15 mouse cellular contexts compared by ENCODE assay signal in the genomic region with DNA sequence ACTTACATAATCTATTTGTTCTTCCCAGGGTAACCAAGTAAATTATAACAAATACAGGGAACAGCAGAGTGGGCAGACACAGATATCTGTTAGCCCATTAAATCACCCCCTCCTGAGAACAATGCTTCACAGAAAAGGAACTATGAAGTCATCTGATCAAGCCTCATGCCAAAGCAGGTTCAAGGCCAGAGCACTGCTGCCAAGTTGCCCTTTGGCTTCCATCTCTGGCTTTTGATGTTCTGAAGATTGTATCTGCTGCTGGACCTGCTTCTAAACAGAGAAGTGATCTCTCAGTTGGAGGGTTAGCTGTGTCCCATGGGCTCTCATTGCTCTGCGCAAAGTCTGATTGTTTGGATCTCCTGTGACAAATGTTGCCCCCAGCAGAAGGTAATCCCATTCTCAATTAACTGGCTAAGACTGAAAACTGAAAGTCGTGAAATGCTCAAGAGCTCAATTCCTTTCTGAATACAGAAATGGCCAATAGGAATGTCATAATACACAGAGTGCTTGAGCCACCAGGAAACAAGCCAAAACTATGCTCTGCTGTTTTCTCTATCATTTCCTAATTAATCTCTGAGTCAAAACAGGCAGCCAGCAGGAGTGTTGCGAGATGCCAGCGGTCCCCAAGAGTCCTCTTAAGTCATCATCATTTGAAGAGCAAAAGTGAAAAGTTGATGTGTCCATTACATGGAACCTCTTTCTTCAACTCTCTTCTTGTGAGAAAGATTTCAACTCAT.
DNase-seq lines count a peak whose midpoint lies in the region; ATAC-seq and TF ChIP-seq lines count a peak whose summit lies in the region.
"Had no signal": no experiment of that assay in that cellular context is flagged by ENCODE, and none has a peak within 500 bp of the region (broad histone marks: within the 10 kb centered on the region; RNA-seq: fewer than 3 reads in every experiment).

No protein-coding gene starts in this region.

- H3K36me3 ChIP-seq in lung, embryonic 14.5 days (ENCODE audit: insufficient read depth): no peaks in the 10 kb centered on the region
- no peaks in the 10 kb centered on the region for H3K36me3 ChIP-seq in intestine, embryonic 16.5 days (ENCODE audit: control insufficient read depth, insufficient read depth, low read length)
- H3K36me3 ChIP-seq: hindbrain, embryonic 12.5 days; liver, embryonic 13.5 days had no signal

- no peak overlapping the region for H3K4me2 ChIP-seq in lung, embryonic 14.5 days
- H3K4me2 ChIP-seq in intestine, embryonic 16.5 days (ENCODE audit: low read depth, low read length): no peak overlapping the region
- H3K4me2 ChIP-seq: hindbrain, embryonic 12.5 days; liver, embryonic 13.5 days had no signal

- H3K9ac ChIP-seq in lung, embryonic 14.5 days: no peak overlapping the region
- no peak overlapping the region for H3K9ac ChIP-seq in intestine, embryonic 16.5 days (ENCODE audit: low read depth, low read length)
- H3K9ac ChIP-seq: hindbrain, embryonic 12.5 days; liver, embryonic 13.5 days had no signal

- DNase-seq in adrenal gland, adult (ENCODE audit: inconsistent age in 2 of 2, low spot score in 1 of 2): peak; percentile 29 to 81
- no peak for DNase-seq in adrenal gland, postnatal 4 days (ENCODE audit: low spot score in 2 of 2)
- peak; percentile 49 for DNase-seq in lung, embryonic 14.5 days
- no peak for DNase-seq in lung, adult 18-20 months
- peak; percentile 23 for DNase-seq in lung, postnatal 36 days
- DNase-seq in frontal cortex, postnatal 25 days (ENCODE audit: low spot score in 2 of 2): no peak
- DNase-seq: cerebellum, postnatal 14 days; liver, embryonic 13.5 days; midbrain, embryonic 14.5 days; retina, postnatal 1 day; thymus, adult 2 months had no signal

- ATAC-seq in lung, embryonic 14.5 days (ENCODE audit: insufficient read depth): no peak
- ATAC-seq in intestine, embryonic 16.5 days: no peak
- ATAC-seq: inflammation-experienced regulatory T-cells, adult 6 months had no signal

- H3K27me3 ChIP-seq in lung, embryonic 14.5 days (ENCODE audit: insufficient read depth, low read length): no peaks in the 10 kb centered on the region
- no peaks in the 10 kb centered on the region for H3K27me3 ChIP-seq in intestine, embryonic 16.5 days (replicated peaks; ENCODE audit: control insufficient read depth, insufficient read depth, low read length)
- H3K27me3 ChIP-seq: hindbrain, embryonic 12.5 days; liver, embryonic 13.5 days had no signal

- H3K4me3 ChIP-seq in lung, embryonic 14.5 days (ENCODE audit: low read depth, low read length): no peak overlapping the region
- no peak overlapping the region for H3K4me3 ChIP-seq in brown adipose tissue, adult 24 weeks (ENCODE audit: insufficient read depth, low read depth, low read length)
- no peak overlapping the region for H3K4me3 ChIP-seq in intestine, embryonic 16.5 days (ENCODE audit: low read length)
- H3K4me3 ChIP-seq: hindbrain, embryonic 12.5 days; liver, embryonic 13.5 days had no signal

- no peak overlapping the region for H3K27ac ChIP-seq in lung, embryonic 14.5 days (ENCODE audit: low read depth)
- H3K27ac ChIP-seq in brown adipose tissue, adult 24 weeks (replicated peaks; ENCODE audit: low read depth, low read length): peak overlapping the region; percentile 75
- H3K27ac ChIP-seq in intestine, embryonic 16.5 days (ENCODE audit: low read length): no peak overlapping the region
- H3K27ac ChIP-seq: hindbrain, embryonic 12.5 days; liver, embryonic 13.5 days had no signal

- WGBS in lung, embryonic 14.5 days: 57% methylated on average over 4 of the region's 4 CpGs
- WGBS in intestine, embryonic 16.5 days: 71% methylated on average over 4 of the region's 4 CpGs

- TF ChIP-seq CTCF in lung, embryonic 14.5 days (IDR thresholded peaks at IDR 0.05; ENCODE audit: low read depth): no peak

- H3K4me1 ChIP-seq in lung, embryonic 14.5 days (ENCODE audit: insufficient read depth): no peaks in the 10 kb centered on the region
- H3K4me1 ChIP-seq in brown adipose tissue, adult 24 weeks (ENCODE audit: control insufficient read depth, insufficient read depth, insufficient read length, low read length): no peaks in the 10 kb centered on the region
- H3K4me1 ChIP-seq in intestine, embryonic 16.5 days (ENCODE audit: control insufficient read depth, insufficient read depth, low read length): no peaks in the 10 kb centered on the region
- H3K4me1 ChIP-seq: hindbrain, embryonic 12.5 days; liver, embryonic 13.5 days had no signal

- H3K9me3 ChIP-seq in lung, embryonic 14.5 days (ENCODE audit: low read depth, low read length): no peaks in the 10 kb centered on the region
- no peaks in the 10 kb centered on the region for H3K9me3 ChIP-seq in intestine, embryonic 16.5 days (ENCODE audit: control insufficient read depth, low read length)
- H3K9me3 ChIP-seq: hindbrain, embryonic 12.5 days; liver, embryonic 13.5 days had no signal

Comparison
In these comparisons a context has a peak if more than half of its experiments do, and no peak if none do; other contexts are left out.
1. DNase-seq: peak in adrenal gland, adult (2 of 2), lung, embryonic 14.5 days (single experiment) and lung, postnatal 36 days (single experiment); none in adrenal gland, postnatal 4 days (0 of 2), lung, adult 18-20 months (0 of 2) and frontal cortex, postnatal 25 days (0 of 2).